Mouse (Mus musculus) ES-E14 (cell line): Measurements from ENCODE around the gene Mlst8. TPM values are rescaled to one million over a fixed set of nuclear protein-coding genes. Genes with fewer than 3 reads are reported as not detected.

Experiments used
- DNase-seq: peaks from one replicate; pipeline ENCODE4 v3.0.0-alpha.2; 2013; ENCODE audit warnings: low read depth, low spot score
- H3K27ac ChIP-seq: 2 replicates; pipeline ENCODE4 v1.5.1; 2012; ENCODE audit warnings: low read depth, mild to moderate bottlenecking, low read length, moderate library complexity, mixed read lengths; ENCODE audit not compliant: poor library complexity, insufficient read depth, severe bottlenecking
- H3K36me3 ChIP-seq: 2 replicates; pipeline ENCODE4 v1.6.1; 2012; ENCODE audit warnings: mild to moderate bottlenecking, low read length, moderate library complexity, mixed read lengths; ENCODE audit not compliant: control insufficient read depth, poor library complexity, insufficient read depth, severe bottlenecking
- H3K4me1 ChIP-seq, 2 experiments: fragments of 150-350 bp in 1 of 2; sonication (generic) in 1 of 2; 2 replicates each; pipeline ENCODE4 v1.6.1; 2012; ENCODE audit warnings: low read length in 2 of 2, mild to moderate bottlenecking in 1 of 2, mixed read lengths in 1 of 2; ENCODE audit not compliant: control insufficient read depth in 2 of 2, insufficient read depth in 2 of 2, poor library complexity in 1 of 2
- H3K4me3 ChIP-seq, 2 experiments: fragments of 150-350 bp in 1 of 2; sonication (generic) in 1 of 2; 2 replicates each; pipeline ENCODE4 v1.5.1; 2012; ENCODE audit warnings: low read length in 2 of 2, low read depth in 1 of 2, mild to moderate bottlenecking in 1 of 2, mixed read lengths in 1 of 2; ENCODE audit not compliant: insufficient read depth in 1 of 2, poor library complexity in 1 of 2, severe bottlenecking in 1 of 2
- H3K9ac ChIP-seq: 2 replicates; pipeline ENCODE4 v1.6.1; 2012; ENCODE audit warnings: low read depth, mild to moderate bottlenecking, low read length, mixed read lengths; ENCODE audit not compliant: poor library complexity, insufficient read depth, severe bottlenecking
- H3K9me3 ChIP-seq: fragments of 150-350 bp; sonication (generic); 2 replicates; pipeline ENCODE4 v1.6.1; 2012; ENCODE audit warnings: low read depth, mild to moderate bottlenecking, low read length; ENCODE audit not compliant: control insufficient read depth, insufficient read depth
- CHD2 ChIP-seq: IDR thresholded peaks from 2 replicates; pipeline ENCODE4 v1.6.1; 2014; ENCODE audit warnings: mild to moderate bottlenecking, low read depth, low read length, inconsistent platforms
- HCFC1 ChIP-seq: IDR thresholded peaks from 2 replicates; pipeline ENCODE4 v1.6.1; 2012; ENCODE audit warnings: low read length, inconsistent platforms, borderline replicate concordance; ENCODE audit not compliant: insufficient read depth
- MAFK ChIP-seq: IDR thresholded peaks from 2 replicates; pipeline ENCODE4 v1.6.1; 2014; ENCODE audit warnings: mild to moderate bottlenecking, low read depth, low read length, inconsistent platforms; ENCODE audit not compliant: insufficient read depth
- ZC3H11A ChIP-seq: IDR thresholded peaks from 2 replicates; pipeline ENCODE4 v1.6.1; 2012; ENCODE audit warnings: low read depth, mild to moderate bottlenecking, inconsistent platforms, low read length, borderline replicate concordance
- ZNF384 ChIP-seq: IDR thresholded peaks from 2 replicates; pipeline ENCODE4 v1.6.1; 2012; ENCODE audit warnings: low read depth, low read length, inconsistent platforms
- in situ Hi-C, 2 experiments: fragments of 600-800 bp; cut with MboI; formaldehyde crosslinking; loops; one replicate each; pipeline ENCODE4 v1.15.1; 2025; ENCODE audit warnings: low sequenced_read_pairs in 2 of 2, inconsistent platforms in 1 of 2; ENCODE audit not compliant: unreplicated experiment in 2 of 2
- total RNA-seq: library from RNA; depleted of rRNA; stranded (reverse); fragments of 300-350 nt; gene quantifications from 2 replicates; pipeline ENCODE4 v1.2.3, GENCODE M21; 2012

Mlst8 gene
- total RNA-seq, 1 experiment: 24.2 TPM

DNA sequence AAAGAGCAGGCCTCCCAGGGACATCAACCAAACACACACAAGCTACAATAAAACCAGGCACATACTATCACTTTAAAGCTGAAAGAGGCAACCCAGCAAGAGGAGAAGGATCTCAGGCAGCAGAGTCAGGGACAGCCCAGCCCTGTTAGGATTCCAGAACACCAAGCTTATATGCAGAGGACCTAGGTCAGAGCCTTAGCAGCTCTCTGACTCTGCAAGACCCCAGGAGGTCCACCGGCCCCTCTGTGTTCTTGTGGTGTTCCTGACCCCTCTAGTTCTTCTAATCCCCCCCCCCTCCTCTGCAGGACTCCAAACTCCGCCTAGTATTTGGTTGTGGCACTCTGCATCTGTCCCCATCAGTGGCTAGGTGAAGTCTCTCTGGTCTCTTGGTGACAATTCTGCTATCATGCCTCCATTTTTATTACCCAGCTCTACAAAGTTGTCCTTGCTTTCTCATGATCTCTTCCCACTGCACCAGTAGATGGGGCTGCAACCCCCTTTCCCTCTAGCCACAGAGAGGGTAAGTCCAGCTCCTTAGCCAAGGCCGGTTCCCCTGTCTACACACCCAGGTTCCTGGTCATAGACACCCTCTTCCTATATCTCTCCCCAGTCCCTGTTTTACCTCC is 1.4 kb upstream of the Mlst8 start:
- Histone ChIP-seq H3K4me3 (no peak overlapping the region), H3K36me3 (peaks cover 16% of the 10 kb centered on the region; the same call in 1 of the 2 replicates), H3K9me3 (no peaks in the 10 kb centered on the region), H3K4me1 (peaks cover 2 to 10% of the 10 kb centered on the region in 2 experiments; a peak in 2 of 4 replicates), H3K9ac (no peak overlapping the region), H3K27ac (no peak overlapping the region)
- in situ Hi-C loops: no loop called here
- TF ChIP-seq MAFK (no peak), CHD2 (no peak), ZNF384 (no peak), HCFC1 (no peak), ZC3H11A (no peak)
- no peak for DNase-seq

DNA sequence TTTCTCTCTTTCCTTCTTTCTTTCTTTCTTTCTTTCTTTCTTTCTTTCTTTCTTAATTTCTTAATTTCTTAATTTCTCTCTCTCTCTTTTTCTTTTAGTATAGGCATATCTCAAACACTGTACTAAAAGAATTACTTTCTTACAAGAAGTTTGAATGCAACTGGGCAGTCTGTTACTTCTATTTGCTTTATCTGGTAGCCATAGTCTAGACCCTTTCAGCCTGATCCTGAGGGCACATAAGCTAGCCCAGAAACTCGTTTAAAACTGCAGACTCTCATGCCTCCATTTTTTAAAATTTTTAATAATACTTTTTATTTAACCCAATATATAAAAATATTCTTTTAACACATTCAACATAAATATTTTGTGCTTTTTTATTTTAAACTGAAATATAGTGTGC is 553 bp upstream of the Mlst8 start:
- DNase-seq: no peak
- Histone ChIP-seq H3K4me1 (peaks cover 0 to 7% of the 10 kb centered on the region in 2 experiments; a peak in 2 of 4 replicates), H3K4me3 (peak overlapping the region in 1 of 2 experiments; percentile 91; a peak in 2 of 4 replicates), H3K36me3 (peaks cover 21% of the 10 kb centered on the region; the same call in 1 of the 2 replicates), H3K9me3 (no peaks in the 10 kb centered on the region), H3K9ac (no peak overlapping the region), H3K27ac (no peak overlapping the region)
- TF ChIP-seq ZNF384: no peak
- TF ChIP-seq ZC3H11A: no peak
- no peak for TF ChIP-seq HCFC1
- no peak for TF ChIP-seq MAFK
- in situ Hi-C loops: no loop called here

DNA sequence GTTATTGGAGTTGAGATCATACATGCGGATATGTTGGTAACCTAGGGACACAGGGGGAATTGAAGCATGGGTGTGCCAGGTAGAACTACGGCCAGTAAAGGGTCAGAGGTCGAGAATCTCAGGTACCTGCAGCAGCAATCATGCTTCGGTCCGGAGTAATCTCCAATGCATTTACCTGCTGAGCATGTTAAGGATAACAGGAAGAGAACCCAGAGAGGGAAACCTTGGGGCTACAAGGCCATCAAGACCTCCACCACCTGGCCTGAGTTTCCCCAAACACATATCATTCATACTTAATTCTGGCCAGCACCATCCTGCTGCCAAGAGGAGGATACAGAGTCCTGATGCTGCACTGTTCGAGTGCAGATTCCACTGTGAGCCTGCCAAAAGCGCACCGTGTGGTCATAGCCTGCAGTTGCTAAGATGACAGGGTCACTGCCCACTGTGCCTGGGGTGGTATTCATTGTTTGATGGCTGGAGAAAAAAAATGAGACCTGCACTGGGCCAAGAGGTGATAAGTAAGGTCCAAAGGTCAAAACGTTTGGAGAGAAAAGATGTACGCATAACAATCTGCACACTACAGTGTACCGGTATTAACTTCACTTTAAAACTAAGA is 785 bp downstream of the Mlst8 start:
- Histone ChIP-seq H3K27ac (no peak overlapping the region), H3K36me3 (peaks cover 26% of the 10 kb centered on the region; the same call in 1 of the 2 replicates), H3K9me3 (no peaks in the 10 kb centered on the region), H3K9ac (peak overlapping the region; percentile 64), H3K4me1 (peaks cover 0 to 7% of the 10 kb centered on the region in 2 experiments; a peak in 2 of 4 replicates), H3K4me3 (peak overlapping the region; percentile 15 to 20; a peak in 3 of 4 replicates)
- in situ Hi-C loops: no loop called here
- DNase-seq: no peak
- TF ChIP-seq ZNF384: no peak
- TF ChIP-seq HCFC1: no peak
- TF ChIP-seq MAFK: no peak

DNA sequence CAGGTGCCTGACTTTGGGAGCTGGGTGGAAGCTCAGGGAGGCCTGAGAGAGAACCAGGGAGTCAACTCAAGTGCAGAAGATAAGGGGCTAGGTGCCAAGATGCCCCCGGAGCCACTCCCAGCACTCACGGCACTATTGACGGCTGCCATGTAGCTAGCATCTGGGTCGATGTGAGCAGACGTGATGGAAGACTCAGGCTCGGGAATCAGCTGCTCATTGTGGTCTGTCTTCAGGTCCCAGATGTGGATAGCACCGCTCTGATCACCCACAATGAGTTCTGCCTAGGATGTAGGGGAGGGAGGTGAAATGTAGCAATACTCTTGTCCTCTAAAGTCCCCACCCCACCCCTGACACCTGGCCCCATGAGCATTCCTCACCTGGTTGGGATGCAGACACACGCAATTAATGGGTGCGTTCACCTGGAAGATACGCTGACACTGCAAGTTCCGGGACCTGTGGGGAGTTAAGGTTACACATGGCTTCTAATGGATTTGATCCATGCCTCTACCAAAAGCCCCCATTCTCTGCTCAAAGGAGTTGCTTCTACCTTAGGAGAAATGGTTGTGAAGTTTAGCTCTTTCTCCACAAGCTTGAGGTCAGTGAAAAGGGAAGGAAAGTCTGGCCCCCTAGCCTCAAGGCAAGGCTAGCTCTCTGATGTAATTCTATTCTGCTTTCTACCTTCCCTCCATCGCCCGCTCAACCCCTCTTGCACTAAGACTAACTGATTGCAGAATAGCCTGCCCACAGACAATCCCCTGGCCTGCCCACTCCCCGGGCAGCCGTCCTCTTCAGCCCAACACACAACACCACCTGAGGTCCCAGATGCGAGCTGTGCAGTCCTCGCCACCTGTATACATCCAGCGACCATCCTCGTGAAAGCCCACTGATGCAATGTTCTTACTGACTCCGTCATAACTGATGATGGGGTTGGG is 1.6 kb downstream of the Mlst8 start:
- no peaks in the 10 kb centered on the region for H3K9me3 ChIP-seq
- H3K4me1 ChIP-seq: peaks cover 0 to 9% of the 10 kb centered on the region in 2 experiments; a peak in 2 of 4 replicates
- no peak overlapping the region for H3K27ac ChIP-seq
- in situ Hi-C loops: no loop called here
- H3K36me3 ChIP-seq: peaks cover 31% of the 10 kb centered on the region; the same call in 1 of the 2 replicates
- TF ChIP-seq CHD2: no peak
- no peak for TF ChIP-seq HCFC1
- peak; percentile 66 for TF ChIP-seq MAFK
- no peak for TF ChIP-seq ZC3H11A
- TF ChIP-seq ZNF384: no peak
- DNase-seq: no peak
- H3K4me3 ChIP-seq: no peak overlapping the region
- H3K9ac ChIP-seq: no peak overlapping the region
